Mouse (Mus musculus) embryonic fibroblast, embryonic 13.5 days (primary cell): ENCODE measurements around the gene Pcbp3.

Experiments used
- CTCF ChIP-seq: IDR thresholded peaks from 2 replicates; pipeline ENCODE4 v1.5.1; 2011; ENCODE audit warnings: mild to moderate bottlenecking, control low read depth, low read length, moderate library complexity, borderline replicate concordance; ENCODE audit not compliant: insufficient read depth
- POLR2A ChIP-seq: IDR thresholded peaks from 2 replicates; pipeline ENCODE4 v1.6.1; 2011; ENCODE audit warnings: low read depth, mild to moderate bottlenecking, control low read depth, low read length, moderate library complexity

- TF ChIP-seq POLR2A (no peak), CTCF (no peak)
Measured at GRCm38 (mm10) chr10:76970974-76971373, 9.3 kb upstream of the Pcbp3 start.
